Mouse (Mus musculus): ENCODE data around the gene Olfr412. TPM values are rescaled to one million over a fixed set of nuclear protein-coding genes. Genes with fewer than 3 reads are reported as not detected.
A peak's percentile ranks its signal among the peaks of the same experiment; 100 is the strongest.

Olfr412 gene
- total and polyA plus RNA-seq, 2 experiments from 2014 or later: not detected

DNA sequence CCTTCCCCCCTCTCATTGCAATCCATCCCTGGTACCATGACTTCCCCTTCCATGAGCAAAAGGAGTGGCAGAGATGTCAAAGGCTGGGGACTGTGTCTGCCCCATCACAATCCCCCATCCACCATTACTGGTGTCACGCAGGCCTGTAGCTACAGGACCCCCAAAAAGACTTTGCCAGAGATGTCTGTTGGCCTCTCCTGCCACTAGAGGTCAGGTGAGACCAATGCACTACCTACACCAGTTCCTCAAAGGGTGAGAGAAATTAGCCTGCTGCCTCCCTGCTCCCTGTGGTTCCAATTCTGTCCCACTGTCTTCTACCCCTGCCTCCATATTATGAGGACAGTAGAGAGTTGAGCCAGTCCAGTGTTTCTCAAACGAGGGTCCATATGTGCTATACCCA lies 40.3 kb downstream of the Olfr412 start:
- Histone ChIP-seq H3K36me3 (ENCODE audit: insufficient read depth) (0 out of 2 replicates have a peak, but pooled peaks cover 4% of the 10 kb centered on the region), H3K27me3 (ENCODE audit: insufficient read depth, low read length) (no peaks in the 10 kb centered on the region), H3K27ac (ENCODE audit: low read depth, low read length) (no peak overlapping the region), H3K9me3 (ENCODE audit: low read length) (no peaks in the 10 kb centered on the region), H3K4me3 (ENCODE audit: low read depth, low read length) (no peak overlapping the region), H3K4me1 (ENCODE audit: insufficient read depth) (no peaks in the 10 kb centered on the region), H3K9ac (no peak overlapping the region), H3K4me2 (ENCODE audit: low read depth) (no peak overlapping the region)
- ATAC-seq (peak; percentile 58; the same call in 1 of the 2 replicates), DNase-seq (peak; percentile 41)
- WGBS: 58% methylated on average over 2 of the region's 2 CpGs
- TF ChIP-seq CTCF (IDR thresholded peaks at IDR 0.05; ENCODE audit: low read depth): peak; percentile 73

DNA sequence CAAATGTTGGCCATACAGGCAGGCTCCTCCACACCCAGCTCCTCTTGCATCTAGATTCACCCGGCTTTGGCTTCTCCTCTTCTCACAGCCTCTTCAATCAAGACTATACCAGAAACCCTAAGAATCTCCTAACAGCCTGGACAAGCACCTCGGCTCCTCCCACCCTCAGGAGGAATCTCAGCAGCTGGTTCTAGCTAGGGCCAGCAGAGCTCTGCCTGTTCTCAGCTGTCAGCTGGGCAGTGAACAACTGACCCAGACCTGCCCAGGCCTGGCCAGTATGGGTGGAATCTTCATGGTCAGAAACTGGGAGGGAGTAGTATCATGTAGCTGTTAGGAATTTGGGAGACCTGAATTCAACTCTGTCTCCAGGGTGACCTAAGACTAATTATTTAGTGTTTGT lies 42.3 kb downstream of the Olfr412 start:
- no peak overlapping the region for H3K9ac ChIP-seq
- no peak overlapping the region for H3K4me2 ChIP-seq (ENCODE audit: low read depth)
- ATAC-seq: no peak
- no peak overlapping the region for H3K4me3 ChIP-seq (ENCODE audit: low read depth, low read length)
- no peaks in the 10 kb centered on the region for H3K9me3 ChIP-seq (ENCODE audit: low read length)
- H3K27me3 ChIP-seq (ENCODE audit: insufficient read depth, low read length): no peaks in the 10 kb centered on the region
- 82% methylated on average over 2 of the region's 2 CpGs for WGBS
- 0 out of 2 replicates have a peak, but pooled peaks cover 4% of the 10 kb centered on the region for H3K36me3 ChIP-seq (ENCODE audit: insufficient read depth)
- DNase-seq: no peak
- H3K4me1 ChIP-seq (ENCODE audit: insufficient read depth): peaks cover 7% of the 10 kb centered on the region
- H3K27ac ChIP-seq (ENCODE audit: low read depth, low read length): no peak overlapping the region
- no peak for TF ChIP-seq CTCF (IDR thresholded peaks at IDR 0.05; ENCODE audit: low read depth)

DNA sequence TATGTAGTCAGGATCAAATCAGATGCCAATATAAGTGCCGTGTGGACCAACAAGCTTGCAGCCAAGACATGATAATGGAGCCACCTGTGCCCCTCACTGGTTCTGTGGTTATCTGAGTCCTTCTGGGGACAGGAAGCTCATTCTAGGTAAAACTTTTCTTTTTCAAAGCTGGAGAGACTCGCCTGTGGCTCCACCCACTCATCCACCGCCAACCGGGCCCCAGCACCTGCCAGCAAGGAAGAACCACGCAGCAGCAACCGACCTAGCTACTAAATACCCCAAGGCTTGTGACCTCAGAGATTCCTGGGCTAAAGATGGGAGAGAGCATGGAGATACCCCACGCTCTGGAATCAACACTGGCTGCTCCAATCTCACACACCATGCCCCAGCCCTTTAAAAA lies 43.3 kb downstream of the Olfr412 start:
- Histone ChIP-seq H3K4me2 (ENCODE audit: low read depth) (no peak overlapping the region), H3K9ac (no peak overlapping the region), H3K27ac (ENCODE audit: low read depth, low read length) (no peak overlapping the region), H3K4me3 (ENCODE audit: low read depth, low read length) (no peak overlapping the region), H3K27me3 (ENCODE audit: insufficient read depth, low read length) (no peaks in the 10 kb centered on the region), H3K36me3 (ENCODE audit: insufficient read depth) (peaks cover 4% of the 10 kb centered on the region; the same call in 1 of the 2 replicates), H3K4me1 (ENCODE audit: insufficient read depth) (peaks cover 7% of the 10 kb centered on the region), H3K9me3 (ENCODE audit: low read length) (no peaks in the 10 kb centered on the region)
- TF ChIP-seq CTCF (IDR thresholded peaks at IDR 0.05; ENCODE audit: low read depth): no peak
- no peak for ATAC-seq
- 79% methylated on average over 7 of the region's 7 CpGs for WGBS
- DNase-seq: no peak

DNA sequence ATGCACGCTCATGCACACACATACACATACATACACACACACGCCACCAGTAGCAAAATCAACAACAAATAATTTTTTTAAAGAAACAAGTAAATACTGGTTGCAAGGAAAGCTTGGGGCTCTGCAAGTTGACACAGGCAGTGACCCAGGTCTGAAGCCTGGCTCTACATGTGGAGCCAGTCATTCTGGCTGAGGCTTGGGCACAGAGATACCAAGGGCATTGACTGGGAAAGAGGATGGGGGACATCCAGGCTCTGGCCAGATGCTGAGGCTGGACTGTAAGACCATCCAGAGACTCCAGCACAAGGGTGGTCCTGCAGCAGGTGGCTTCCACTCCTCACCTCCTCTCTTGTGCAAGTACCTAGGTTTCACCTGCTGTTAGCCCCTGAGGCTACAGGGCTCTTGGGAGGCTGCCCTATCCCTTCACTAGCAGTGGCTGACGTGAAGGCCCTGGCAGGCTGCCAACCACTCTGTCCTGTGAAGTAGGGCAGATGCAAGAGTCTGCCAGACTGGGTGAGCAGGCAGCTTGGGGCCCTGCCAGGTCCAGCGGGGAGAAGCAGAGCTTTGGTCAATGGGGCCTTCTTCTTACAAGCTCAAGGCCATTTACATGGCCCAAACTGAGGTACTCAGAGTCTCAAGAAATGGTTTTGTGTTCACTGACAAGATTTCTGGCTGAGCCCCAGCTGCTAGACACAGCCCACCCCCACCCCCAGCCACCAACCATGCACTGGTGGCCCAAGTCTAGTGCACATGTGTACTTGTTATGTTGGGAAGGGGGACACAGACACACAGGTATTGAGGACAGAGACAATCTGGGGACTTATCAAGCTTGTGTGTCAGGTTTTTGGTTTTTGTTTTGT lies 46.9 kb downstream of the Olfr412 start:
- Histone ChIP-seq H3K36me3 (ENCODE audit: insufficient read depth) (peaks cover 4% of the 10 kb centered on the region; the same call in 1 of the 2 replicates), H3K4me3 (ENCODE audit: low read depth, low read length) (no peak overlapping the region), H3K27ac (ENCODE audit: low read depth, low read length) (peak overlapping the region; percentile 76), H3K9ac (no peak overlapping the region), H3K27me3 (ENCODE audit: insufficient read depth, low read length) (no peaks in the 10 kb centered on the region), H3K9me3 (ENCODE audit: low read length) (no peaks in the 10 kb centered on the region), H3K4me2 (ENCODE audit: low read depth) (no peak overlapping the region), H3K4me1 (ENCODE audit: insufficient read depth) (peaks cover 7% of the 10 kb centered on the region)
- ATAC-seq (peak; percentile 84), DNase-seq (peak; percentile 86)
- no peak for TF ChIP-seq CTCF (IDR thresholded peaks at IDR 0.05; ENCODE audit: low read depth)
- WGBS: 49% methylated on average over 4 of the region's 4 CpGs

DNA sequence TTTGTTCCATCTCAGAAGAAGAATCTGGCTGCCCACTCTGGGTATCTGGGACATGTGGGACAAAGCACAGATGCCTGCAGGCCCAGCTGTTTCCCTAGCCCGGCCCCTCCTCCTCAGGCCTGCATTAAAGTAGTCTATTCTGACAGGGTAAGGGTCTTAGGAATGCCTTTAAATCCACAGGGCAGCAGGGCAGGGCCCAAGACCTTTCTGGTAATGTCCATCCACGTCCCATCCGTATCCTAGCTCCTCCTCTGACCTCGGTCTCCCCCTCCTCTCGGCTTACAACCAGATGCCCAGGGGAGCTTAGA lies 47.5 kb downstream of the Olfr412 start:
- H3K9me3 ChIP-seq (ENCODE audit: low read length): no peaks in the 10 kb centered on the region
- no peak overlapping the region for H3K4me2 ChIP-seq (ENCODE audit: low read depth)
- H3K27ac ChIP-seq (ENCODE audit: low read depth, low read length): peak overlapping the region; percentile 76
- H3K27me3 ChIP-seq (ENCODE audit: insufficient read depth, low read length): no peaks in the 10 kb centered on the region
- no peak overlapping the region for H3K9ac ChIP-seq
- peak; percentile 34 for ATAC-seq
- peaks cover 7% of the 10 kb centered on the region for H3K4me1 ChIP-seq (ENCODE audit: insufficient read depth)
- DNase-seq: no peak
- no peak overlapping the region for H3K4me3 ChIP-seq (ENCODE audit: low read depth, low read length)
- 30% methylated on average over 5 of the region's 5 CpGs for WGBS
- peaks cover 4% of the 10 kb centered on the region; the same call in 1 of the 2 replicates for H3K36me3 ChIP-seq (ENCODE audit: insufficient read depth)
- TF ChIP-seq CTCF (IDR thresholded peaks at IDR 0.05; ENCODE audit: low read depth): no peak

DNA sequence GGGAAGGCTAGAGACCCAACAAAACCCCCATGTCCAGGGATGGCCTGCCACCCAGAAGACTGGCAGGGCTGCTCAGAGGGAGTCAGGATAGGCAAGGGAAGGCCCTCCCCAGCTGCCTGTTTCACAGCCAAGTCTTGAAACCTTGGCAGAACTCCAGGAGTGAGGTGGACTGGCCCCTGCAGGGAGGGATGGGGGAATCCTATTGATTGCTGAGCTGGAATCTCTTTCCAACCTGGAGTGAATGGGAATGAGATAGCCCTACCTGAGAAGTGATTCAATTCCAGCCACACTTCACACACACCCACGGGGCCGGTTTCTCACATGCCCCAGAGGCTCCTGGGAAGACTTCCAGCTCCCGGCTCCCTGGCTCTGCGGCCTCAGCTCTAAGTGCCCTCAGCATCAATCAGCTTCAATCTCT lies 47.9 kb downstream of the Olfr412 start:
- ATAC-seq: peak; percentile 76
- no peak for TF ChIP-seq CTCF (IDR thresholded peaks at IDR 0.05; ENCODE audit: low read depth)
- H3K4me2 ChIP-seq (ENCODE audit: low read depth): no peak overlapping the region
- H3K9me3 ChIP-seq (ENCODE audit: low read length): no peaks in the 10 kb centered on the region
- DNase-seq: peak; percentile 71
- peak overlapping the region; percentile 76 for H3K27ac ChIP-seq (ENCODE audit: low read depth, low read length)
- 28% methylated on average over 4 of the region's 4 CpGs for WGBS
- peaks cover 4% of the 10 kb centered on the region; the same call in 1 of the 2 replicates for H3K36me3 ChIP-seq (ENCODE audit: insufficient read depth)
- H3K4me1 ChIP-seq (ENCODE audit: insufficient read depth): peaks cover 7% of the 10 kb centered on the region
- no peak overlapping the region for H3K9ac ChIP-seq
- no peak overlapping the region for H3K4me3 ChIP-seq (ENCODE audit: low read depth, low read length)
- H3K27me3 ChIP-seq (ENCODE audit: insufficient read depth, low read length): no peaks in the 10 kb centered on the region

DNA sequence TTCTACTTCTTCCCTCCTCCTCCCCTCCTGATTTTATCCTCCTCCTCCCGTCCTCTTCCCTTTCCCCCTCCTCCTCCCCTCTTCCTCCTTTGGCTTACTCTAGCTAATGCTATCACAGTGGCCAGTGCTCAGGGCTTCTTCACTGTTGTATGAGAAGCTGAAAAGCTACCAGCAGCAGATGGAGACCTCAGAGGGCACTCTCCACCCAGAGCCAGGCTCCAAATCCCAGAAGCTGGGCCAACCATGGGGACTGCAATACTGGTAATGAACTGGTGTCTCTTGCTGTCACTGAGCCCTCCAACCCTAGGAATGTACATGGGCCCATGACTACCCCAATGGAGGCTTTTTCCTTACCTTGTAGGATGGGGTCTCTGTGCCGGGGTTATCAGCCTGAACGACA lies 50.1 kb downstream of the Olfr412 start:
- 75% methylated on average over 3 of the region's 3 CpGs for WGBS
- no peak for TF ChIP-seq CTCF (IDR thresholded peaks at IDR 0.05; ENCODE audit: low read depth)

More for the DNA sequence above, 50.1 kb downstream of the Olfr412 start:
- H3K4me3 ChIP-seq (ENCODE audit: low read depth, low read length): no peak overlapping the region
- no peaks in the 10 kb centered on the region; the same call in 1 of the 2 replicates for H3K36me3 ChIP-seq (ENCODE audit: insufficient read depth)
- no peak for ATAC-seq
- H3K9ac ChIP-seq: no peak overlapping the region
- no peak overlapping the region for H3K27ac ChIP-seq (ENCODE audit: low read depth, low read length)
- no peaks in the 10 kb centered on the region for H3K27me3 ChIP-seq (ENCODE audit: insufficient read depth, low read length)
- DNase-seq: no peak
- no peak overlapping the region for H3K4me2 ChIP-seq (ENCODE audit: low read depth)
- no peaks in the 10 kb centered on the region for H3K9me3 ChIP-seq (ENCODE audit: low read length)
- H3K4me1 ChIP-seq (ENCODE audit: insufficient read depth): peaks cover 7% of the 10 kb centered on the region

Data from forebrain, postnatal 0 days (tissue).